Mouse (Mus musculus) kidney, adult 10 weeks (tissue): ENCODE results near the gene Sprr2k. TPM values are rescaled to one million over a fixed set of nuclear protein-coding genes. Genes with fewer than 3 reads are reported as not detected.

Experiments
- polyA plus RNA-seq: library from polyadenylated mRNA; stranded (reverse); fragments of 350-450 nt; fragmentation: Illumina TruSeq; extraction: RNeasy Lipid Tissue Mini Kit (QIAGEN cat#74804); gene quantifications from one replicate; pipeline ENCODE4 v1.2.3, GENCODE M21; 2014; ENCODE audit warnings: low read depth, low replicate concordance

Sprr2k gene
- polyA plus RNA-seq = not detected

DNA sequence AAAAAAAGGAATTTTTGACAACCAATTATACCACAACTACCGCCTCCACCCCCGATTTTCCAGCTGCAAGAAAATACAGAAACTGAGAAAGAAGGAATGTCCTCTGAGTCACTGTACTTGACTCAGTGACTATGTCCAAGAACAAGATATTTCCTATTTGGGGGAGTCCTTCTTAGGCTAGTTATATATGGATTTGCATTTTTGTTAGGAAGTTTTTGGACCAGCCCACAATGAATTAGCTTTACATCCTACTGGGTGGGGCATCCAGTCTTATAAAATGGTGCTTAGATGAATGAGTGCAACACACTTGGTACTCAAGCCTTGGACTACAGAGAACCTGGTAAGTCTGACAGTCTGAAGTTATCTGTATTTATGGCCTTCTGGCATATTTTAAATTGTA is at the start of gene Sprr2k:
Gene Sprr2k, plus strand, starts transcription at position 301 of the 400 bp plus-strand sequence.

DNA sequence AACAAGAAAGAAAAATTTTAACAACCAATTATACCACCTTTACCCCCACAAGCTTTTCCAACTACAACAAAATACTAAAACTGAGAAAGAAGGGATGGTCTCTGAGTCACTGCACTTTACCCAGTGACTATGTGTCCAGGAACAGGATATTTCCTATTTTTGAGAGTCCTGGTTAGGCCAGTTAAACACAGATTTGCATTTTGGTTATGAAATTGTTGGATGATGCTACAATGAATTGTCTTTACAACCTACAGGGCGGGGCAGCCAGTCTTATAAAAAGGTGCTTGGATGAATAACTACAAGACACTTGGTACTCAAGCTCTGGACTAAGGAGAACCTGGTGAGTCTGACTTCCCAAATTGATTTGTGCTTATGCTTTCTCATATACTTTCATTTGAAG is 47.0 kb upstream of the Sprr2k start, which contains the start of gene Sprr2h:
Gene Sprr2h, plus strand, starts transcription at position 301 of the 400 bp plus-strand sequence.

DNA sequence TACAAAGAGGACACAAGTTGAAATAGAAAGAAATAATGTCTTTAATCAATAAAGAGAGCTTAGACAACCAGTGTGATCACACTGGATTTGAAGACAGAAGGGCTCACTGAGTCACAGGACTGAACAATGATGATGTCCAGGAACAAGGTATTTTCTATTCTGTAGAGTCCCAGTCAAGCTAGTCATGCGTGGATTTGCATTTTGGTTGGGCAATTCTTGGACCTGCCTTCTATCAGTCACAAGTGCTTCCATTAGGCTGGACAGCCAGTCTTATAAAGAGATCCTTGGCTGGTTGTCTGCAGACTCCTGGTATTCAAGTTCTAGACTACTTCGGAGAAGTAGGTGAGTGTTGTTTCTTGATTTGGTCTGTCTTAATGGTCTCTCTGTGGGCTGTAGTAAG is 24.7 kb upstream of the Sprr2k start, which contains the start of gene Sprr2i:
Gene Sprr2i, plus strand, starts transcription at position 301 of the 400 bp plus-strand sequence.

DNA sequence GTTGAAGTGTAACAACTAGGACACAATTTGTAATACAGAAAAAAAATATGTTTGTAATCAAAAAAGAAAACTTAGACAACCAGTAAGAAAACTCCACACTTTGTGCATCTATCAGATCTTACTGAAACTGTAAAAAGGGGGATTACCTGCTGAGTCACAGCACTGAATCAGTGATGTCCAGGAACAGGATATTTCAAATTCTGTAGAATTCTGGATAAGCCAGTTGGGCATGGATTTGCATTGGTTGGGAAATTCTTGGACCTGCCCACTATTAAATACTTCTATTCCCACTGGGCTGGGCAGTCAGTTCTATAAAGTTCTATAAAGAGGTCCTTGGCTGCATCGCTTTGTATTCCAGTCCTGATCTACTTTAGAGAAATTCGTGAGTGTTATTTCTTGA is 14.6 kb upstream of the Sprr2k start, which contains the start of gene Sprr2j-ps:
Gene Sprr2j-ps, plus strand, starts transcription at position 301 of the 400 bp plus-strand sequence.

GRCm38 (mm10) chr3:92429323-92429722 is 3.1 kb upstream of the Sprr2k start, which contains the start of gene Gm9774:
Gm9774 (minus strand) TSS chr3:92429423.

GRCm38 (mm10) chr3:92438689-92439088 is 6.3 kb downstream of the Sprr2k start, which contains the start of gene Sprr1b:
Sprr1b (minus strand) TSS chr3:92438789.

GRCm38 (mm10) chr3:92458620-92459019 is 26.2 kb downstream of the Sprr2k start, which contains the start of gene Sprr3:
Sprr3 (minus strand) TSS chr3:92458720.

Other genes starting within 250 kb of the Sprr2k start
- gene Sprr2a1, start 216.8 kb upstream of the Sprr2k start, polyA plus RNA-seq = 1.1 TPM
- gene Sprr2a2, start 216.7 kb upstream of the Sprr2k start, polyA plus RNA-seq = 11.2 TPM
- gene Sprr2a3, start 147.2 kb upstream of the Sprr2k start, polyA plus RNA-seq = 0.85 TPM
- gene Sprr2b, start 116.0 kb upstream of the Sprr2k start, polyA plus RNA-seq = not detected
- not detected for gene Sprr2d, start 93.4 kb upstream of the Sprr2k start, polyA plus RNA-seq
- not detected for gene Sprr2e, start 80.4 kb upstream of the Sprr2k start, polyA plus RNA-seq
- not detected for gene Sprr2f, start 67.4 kb upstream of the Sprr2k start, polyA plus RNA-seq
- not detected for gene Sprr2h, start 46.9 kb upstream of the Sprr2k start, polyA plus RNA-seq
- gene Sprr2i, start 24.6 kb upstream of the Sprr2k start, polyA plus RNA-seq = not detected
- gene Sprr2j-ps, start 14.5 kb upstream of the Sprr2k start, polyA plus RNA-seq = not detected
- 4.8 TPM for gene Gm9774, start 3.2 kb upstream of the Sprr2k start, polyA plus RNA-seq
- not detected for gene Sprr1b, start 6.2 kb downstream of the Sprr2k start, polyA plus RNA-seq
- gene Sprr3, start 26.1 kb downstream of the Sprr2k start, polyA plus RNA-seq = not detected
- 9.1 TPM for gene Sprr1a, start 53.3 kb downstream of the Sprr2k start, polyA plus RNA-seq
- not detected for gene Sprr4, start 67.9 kb downstream of the Sprr2k start, polyA plus RNA-seq
- not detected for gene 2310046K23Rik, start 101.9 kb downstream of the Sprr2k start, polyA plus RNA-seq
- 0.24 TPM for gene Ivl, start 141.2 kb downstream of the Sprr2k start, polyA plus RNA-seq
- gene Smcp, start 156.4 kb downstream of the Sprr2k start, polyA plus RNA-seq = 2.1 TPM
- not detected for gene 2210017I01Rik, start 174.9 kb downstream of the Sprr2k start, polyA plus RNA-seq
- not detected for gene Lce6a, start 189.1 kb downstream of the Sprr2k start, polyA plus RNA-seq
- gene Lce1a1, start 215.7 kb downstream of the Sprr2k start, polyA plus RNA-seq = not detected
- gene Lce1b, start 224.3 kb downstream of the Sprr2k start, polyA plus RNA-seq = not detected
- gene Lce1a2, start 237.7 kb downstream of the Sprr2k start, polyA plus RNA-seq = not detected
- gene Lce1c, start 246.7 kb downstream of the Sprr2k start, polyA plus RNA-seq = not detected